Mouse (Mus musculus) bone marrow macrophage, adult 2 months (primary cell): ENCODE data around the gene Grhl3.

Experiments used
- CTCF ChIP-seq: IDR thresholded peaks from 2 replicates; pipeline ENCODE4 v1.5.1; 2012; ENCODE audit warnings: low read depth, mild to moderate bottlenecking, low read length, moderate library complexity
- POLR2A ChIP-seq: IDR thresholded peaks from 2 replicates; pipeline ENCODE4 v1.6.1; 2012; ENCODE audit warnings: mild to moderate bottlenecking, low read depth, low read length, borderline replicate concordance

DNA sequence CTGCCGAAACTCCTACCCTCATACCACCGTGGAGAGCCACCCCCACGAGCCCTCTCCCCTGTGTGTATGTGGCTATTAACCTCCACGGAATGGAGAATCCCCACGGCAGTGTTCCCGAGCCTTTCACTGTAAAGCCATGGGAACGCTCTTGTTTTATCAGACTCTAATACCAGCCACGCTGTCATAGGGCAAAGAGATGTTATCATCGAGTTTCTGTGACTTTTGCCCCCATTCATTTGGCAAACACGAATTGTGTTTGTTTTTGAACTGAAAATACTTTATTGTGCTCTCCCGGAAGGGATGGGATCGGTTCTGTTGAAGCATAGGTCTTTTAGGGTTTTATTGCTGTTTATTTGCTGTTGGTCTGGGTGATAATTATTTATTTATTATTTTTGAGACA is 55.3 kb downstream of the Grhl3 start:
- TF ChIP-seq CTCF: no peak
- no peak for TF ChIP-seq POLR2A
